Mouse (Mus musculus): Measurements from ENCODE around the gene Adcyap1.

Adcyap1 gene

DNA sequence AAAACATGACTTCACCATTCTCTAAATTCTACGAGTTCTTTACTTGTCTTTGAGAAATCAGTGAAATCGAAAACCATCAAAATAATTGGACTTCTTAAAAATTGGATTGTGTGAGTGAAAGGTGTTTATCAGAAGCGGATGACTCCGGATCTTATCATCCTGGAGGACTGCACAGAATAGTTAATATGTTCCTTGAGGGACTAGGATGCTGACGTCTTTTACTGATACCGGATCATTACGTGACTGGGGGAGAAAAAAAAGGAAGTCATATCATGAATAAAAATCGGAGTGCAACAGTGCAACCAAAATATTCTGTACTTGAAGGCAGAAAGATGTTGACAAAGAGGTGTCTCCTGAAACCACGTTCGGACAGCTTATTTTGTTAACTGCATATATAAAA, at the start of gene Adcyap1:
Adcyap1 (plus strand) TSS at position 301 of the 400 bp plus-strand sequence.
- DNase-seq (ENCODE audit: low spot score), result no peak

DNA sequence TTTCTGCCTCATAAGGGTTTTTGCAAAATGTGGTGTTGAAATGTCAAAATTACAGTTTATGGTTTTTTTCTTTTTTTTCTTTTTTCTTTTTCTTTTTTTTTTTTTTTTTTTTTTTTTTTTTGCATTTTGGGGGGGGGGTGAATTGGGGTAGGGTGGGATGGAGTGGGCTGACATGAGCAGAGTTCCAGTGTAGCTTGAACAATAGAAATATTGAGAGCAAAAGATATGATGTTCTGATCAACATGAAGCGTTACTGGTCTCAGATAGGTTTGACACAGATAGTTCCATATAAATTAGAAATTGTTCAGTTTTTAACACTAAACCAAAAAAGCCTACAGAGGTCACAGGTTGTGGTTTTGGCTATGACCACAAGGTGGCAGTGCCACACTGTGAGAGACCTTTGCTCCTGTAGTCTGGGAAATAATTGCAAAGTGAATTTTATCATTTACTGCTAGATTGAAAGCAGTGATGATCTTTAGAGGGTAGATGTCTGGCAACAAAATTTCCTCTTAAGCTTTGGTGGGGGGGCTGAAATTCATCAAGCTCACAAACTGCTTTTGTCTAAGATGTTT, 40.5 kb upstream of the Adcyap1 start:
- DNase-seq (ENCODE audit: low spot score), result peak; percentile 76

DNA sequence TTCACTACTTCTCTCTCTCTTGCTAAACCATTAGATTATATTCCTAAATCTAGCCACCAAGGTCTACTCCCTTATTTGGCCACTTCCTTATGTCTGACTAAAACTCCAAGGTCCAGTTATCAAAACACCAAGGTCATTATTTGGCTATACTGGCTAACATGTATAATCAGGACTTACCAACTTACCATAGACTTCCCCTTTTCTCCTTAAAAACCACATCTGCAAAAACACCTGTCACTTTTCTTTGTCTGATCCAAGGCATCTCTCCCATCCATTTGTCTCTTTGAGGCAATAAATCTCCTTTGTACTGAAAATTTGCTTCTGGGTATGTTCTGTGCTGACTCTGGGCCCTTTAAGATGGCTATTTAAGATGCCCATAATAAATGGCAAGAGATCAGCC, 29.2 kb upstream of the Adcyap1 start:
- no peak for DNase-seq (ENCODE audit: low spot score)

DNA sequence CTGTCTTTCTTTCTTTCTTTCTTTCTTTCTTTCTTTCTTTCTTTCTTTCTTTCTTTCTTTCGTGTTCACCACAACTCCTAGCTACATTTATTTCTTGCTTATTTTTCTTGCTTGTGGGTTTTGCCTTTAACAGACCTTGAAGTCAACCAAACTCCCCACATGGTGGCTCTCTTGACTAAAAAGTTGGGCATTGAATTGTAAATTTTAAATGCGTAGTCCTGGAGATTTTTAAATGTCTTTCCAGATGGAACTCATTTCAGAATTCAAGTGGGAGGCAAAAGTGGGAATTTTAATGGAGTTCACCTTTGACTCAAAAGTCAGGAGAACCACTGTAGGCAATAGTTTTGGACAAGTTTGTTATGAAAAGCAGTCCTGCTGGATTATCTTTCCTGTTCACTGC, 2.0 kb upstream of the Adcyap1 start:
- DNase-seq (ENCODE audit: low spot score), result no peak

DNA sequence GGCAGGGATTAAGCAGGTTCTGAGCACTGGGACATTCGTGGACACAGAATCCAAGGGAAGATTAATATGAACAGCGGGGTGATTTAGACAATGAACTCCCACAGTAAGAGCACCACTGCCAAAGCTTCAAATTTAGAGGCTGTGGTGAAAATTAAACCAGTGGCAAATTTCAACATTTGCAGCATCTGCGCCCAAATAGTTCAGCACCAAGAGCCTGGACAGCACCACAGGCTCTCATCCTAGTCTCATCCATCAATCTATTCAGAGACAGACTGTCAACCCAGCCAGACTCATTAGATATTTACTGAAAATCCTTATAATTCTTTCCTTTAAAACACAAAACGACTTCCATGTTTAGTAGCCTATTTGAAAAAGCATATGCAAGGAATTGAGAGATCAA, 604 bp upstream of the Adcyap1 start:
- DNase-seq (ENCODE audit: low spot score), result peak; percentile 46

DNA sequence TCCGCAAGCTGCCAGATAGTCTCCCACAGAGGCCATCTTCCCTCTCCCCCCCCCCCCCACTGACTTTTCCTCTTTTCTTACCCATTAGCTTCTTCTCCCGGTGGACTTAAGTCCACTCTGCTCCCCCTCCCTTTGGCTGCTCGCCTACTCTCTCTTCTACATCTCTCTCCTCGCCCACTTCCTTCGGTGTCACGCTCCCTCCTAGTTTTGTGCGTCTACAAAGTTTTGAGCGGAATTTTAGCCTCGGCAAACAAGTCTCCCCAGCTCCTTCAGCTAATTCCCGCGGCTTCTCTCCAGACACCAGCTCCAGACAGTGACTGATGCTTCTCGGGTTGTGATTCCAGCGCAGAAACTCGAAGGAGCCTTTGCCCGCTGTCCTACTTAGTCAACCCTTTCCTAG, 401 bp downstream of the Adcyap1 start:
- no peak for DNase-seq (ENCODE audit: low spot score)

DNA sequence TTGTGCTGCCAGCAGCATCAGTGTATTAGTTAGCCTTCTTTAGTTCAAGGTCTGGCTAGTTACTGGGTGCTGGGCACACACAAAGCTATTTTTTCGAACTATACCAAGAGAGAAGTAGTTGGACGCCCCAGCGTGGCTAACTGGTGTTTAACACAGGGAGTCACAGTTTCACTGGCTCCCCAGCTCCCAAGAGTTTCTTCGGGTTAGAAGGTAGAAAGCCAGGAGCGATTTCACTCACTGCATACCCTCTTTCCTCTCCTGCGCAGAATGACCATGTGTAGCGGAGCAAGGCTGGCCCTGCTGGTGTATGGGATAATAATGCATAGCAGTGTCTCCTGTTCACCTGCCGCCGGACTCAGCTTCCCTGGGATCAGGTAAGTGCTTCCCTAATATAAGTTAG, 930 bp downstream of the Adcyap1 start:
- no peak for DNase-seq (ENCODE audit: low spot score)

DNA sequence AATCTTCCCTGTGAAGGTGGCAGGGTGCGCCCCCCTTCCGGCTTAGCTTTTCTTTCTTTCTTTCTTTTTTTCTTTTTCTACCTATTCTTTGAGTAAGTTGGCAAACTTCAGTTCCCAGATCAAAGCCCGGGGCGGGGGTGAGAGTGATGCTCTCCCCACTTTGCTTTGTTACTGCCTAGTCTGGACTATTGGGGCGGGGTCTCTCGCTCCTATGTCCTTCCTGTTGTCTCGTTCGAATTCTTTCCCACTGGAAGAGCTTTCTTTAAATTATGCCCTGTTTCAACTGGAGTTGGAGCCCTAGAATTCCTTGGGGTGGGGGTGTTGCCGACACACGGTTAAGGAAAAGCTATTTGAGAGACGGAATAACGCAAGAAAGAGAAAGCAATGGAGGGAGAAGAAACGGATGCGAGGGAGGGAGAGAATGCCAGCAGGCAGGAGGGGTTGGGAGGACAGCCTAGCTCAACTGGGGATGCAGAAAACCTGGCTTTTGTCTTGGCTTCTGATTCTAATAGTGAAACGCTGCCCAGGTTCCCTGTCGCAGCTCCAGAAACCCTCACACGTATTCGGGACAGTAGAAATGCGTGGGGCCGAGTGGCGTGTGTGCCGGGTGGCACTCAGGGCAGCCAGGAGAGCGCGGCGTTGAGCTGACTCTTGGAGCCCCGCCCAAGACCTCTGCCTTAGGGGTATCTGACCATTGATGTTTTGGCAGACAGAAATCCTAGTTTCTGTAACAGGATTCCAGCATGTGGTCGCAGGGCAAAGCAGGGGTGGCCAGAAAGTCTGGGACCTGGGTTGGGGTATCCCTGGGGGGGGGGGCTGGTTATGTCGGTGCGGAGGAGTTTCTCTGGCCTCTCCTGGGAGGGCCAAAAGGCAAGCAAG, 1.8 kb downstream of the Adcyap1 start:
- peak; percentile 34 for DNase-seq (ENCODE audit: low spot score)

DNA sequence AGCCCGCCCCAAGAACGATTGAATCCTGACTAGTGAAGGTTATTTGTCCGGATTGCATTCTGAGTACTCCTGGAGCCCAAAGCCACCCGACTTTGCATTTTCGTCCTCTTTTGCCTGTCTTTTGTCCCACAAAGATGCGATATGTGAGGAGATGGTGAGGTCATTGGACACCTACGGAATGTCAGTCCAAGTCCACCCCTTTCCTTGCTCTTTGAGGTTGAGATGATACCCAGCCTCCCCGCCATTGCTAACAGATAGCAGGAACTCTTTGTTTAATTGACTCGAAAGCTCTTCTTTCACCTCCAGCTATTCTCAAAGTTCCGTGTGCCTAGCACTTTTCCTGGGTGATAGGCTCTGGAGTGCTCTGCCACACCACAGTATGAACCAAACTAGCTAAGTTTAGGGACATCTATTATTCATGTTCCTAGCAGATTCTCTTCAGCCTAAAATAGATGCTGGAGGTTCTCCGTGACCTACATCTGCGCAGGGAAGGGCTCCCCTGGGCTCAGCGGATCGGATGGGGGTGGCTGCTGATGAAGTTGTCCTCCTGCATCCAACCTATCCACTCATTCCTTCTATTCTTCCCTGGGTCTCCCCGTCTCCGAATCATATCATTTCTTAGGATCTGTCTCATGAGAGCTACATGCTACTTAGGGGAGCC, 2.6 kb downstream of the Adcyap1 start:
- no peak for DNase-seq (ENCODE audit: low spot score)

DNA sequence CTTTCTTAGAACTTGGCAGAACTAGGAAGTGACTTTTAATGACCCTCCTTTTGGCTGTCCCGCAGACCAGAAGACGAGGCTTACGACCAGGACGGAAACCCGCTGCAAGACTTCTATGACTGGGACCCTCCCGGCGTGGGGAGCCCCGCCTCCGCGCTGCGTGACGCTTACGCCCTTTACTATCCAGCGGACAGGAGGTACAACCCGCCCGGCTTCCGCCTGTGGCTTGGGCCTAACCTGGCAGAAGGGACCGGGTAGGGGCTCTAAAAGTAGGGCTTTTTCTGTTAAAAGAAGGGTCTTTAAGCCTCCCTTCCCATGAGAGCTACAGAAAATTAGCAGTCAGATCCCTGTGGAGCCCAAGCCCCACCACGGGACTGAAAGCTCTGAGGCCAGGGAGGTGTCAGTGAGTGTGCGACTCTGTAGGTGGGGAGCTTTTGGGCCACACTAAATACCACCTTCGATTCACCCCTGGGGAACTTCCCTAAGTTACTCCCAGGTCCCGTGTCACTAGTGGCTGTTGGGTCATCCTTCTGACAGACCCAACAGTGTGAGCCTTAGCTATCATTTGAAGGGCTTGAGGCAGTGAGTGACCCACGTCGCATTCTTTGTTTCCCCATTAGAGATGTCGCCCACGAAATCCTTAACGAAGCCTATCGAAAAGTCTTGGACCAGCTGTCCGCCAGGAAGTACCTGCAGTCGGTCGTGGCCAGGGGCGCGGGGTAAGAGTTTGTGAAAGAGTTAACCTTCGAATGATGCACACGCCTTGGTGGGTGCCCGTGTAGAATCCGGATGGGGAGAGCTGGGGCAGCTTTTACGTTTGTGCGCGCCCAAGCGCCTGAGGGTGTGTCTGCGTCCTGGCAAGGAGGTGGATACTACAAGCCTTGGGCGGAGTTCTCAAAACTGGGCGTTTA, 3.6 kb downstream of the Adcyap1 start:
- peak; percentile 46 for DNase-seq (ENCODE audit: low spot score)

DNA sequence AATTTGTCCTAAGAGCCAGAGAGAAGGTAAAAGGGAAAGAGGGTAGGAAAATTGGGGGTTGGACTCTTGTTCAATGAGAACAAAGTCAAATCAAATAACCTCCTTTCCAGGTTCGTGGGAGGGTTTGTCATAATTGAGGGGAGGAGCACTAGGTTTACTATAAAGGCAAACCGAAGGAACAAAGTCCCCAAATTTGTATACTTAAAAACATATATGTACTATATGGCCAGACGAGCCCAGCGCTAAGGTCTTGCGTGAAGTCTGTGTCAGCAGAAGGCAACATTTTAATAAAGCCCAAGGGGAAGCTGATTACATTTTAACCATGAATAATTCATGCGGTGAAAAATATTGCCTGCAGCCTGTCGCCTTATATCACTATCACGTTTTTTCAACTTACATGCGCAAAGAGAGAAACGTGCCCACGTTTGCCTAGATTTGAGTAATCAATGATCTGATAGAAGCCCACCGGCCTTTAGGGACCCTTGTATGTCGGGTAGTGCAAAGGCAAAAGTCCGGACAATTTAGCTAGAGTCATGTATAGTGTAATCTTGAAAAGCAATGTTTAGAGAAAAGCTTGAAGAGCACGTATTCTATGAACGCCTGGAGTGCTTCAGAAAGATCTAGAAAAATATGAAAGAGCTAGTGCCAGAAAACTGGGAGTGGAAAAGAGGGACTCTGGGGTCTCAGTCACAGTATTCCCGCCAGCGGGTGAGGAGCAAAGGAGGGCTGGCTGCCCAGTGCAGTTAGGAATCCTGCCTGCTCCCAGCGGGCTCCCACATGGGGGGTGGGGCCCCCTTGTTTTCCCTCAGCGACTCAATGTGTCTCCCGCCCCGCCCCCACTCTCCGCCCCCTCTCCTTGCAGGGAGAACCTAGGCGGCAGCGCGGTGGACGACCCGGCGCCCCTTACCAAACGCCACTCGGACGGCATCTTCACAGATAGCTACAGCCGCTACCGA, 4.5 kb downstream of the Adcyap1 start:
- peak; percentile 46 for DNase-seq (ENCODE audit: low spot score)

DNA sequence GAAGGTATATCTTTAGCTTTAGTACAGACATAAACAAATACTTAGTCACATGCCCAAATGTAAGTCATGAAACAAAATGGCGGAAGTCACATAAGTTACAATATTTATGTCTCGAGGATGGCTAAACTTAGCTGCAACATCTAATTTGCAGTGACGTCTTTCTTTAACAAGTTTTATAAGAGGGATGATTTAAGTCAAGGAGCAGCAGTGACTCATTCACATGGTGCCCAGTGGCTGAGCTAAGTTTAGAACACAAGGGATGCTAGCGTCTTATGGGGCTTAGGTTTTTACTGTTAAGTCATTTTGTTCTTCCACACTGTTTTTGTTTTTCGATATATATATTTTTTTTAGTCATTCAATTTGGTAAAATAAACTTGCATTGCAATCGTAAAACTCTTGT, 19.0 kb downstream of the Adcyap1 start:
- DNase-seq (ENCODE audit: low spot score), result no peak

DNA sequence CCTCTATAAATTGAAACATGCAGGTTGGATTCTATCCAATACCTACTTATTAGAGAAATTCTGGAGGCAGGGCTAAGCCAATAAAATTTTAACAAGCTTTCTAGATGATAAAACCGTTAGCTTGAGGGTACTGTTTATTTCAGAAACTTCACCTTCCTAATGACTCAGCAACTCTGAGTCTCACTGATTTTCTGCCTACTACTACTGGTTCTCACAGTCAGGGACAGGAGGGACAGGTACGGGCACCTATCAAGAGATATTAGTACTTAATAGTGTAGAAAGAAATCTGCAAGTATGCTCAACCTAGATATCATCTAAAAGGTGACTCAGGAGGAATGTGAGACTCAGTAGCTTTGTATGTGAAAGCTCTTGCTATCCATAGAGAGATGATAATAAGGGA, 19.8 kb downstream of the Adcyap1 start:
- DNase-seq (ENCODE audit: low spot score), result no peak

DNA sequence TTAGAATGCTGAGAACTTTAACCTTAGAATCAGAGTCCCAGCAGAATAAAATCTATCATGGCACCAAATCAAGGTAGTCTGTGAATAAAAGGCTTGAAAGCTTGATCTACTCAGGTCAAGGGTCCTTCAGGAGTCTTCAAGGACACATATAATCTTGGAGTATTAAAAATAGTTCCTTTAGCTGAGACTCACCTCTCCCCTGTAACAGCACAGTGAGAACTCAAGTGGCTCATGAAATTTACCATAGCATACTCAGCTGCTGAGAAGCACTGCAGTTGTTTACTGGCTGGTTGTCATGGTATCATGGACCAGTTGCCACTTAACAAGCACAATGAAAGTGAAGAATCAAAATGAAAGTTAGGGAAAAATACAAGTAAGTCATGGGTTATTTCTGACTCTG, 38.5 kb downstream of the Adcyap1 start:
- no peak for DNase-seq (ENCODE audit: low spot score)
